Mouse (Mus musculus) c-Kit-negative CD71-positive TER-119-positive erythroid progenitor cells, embryonic 14.5 days (primary cell): ENCODE data around the gene Plekha7.

Source experiments
- DNase-seq: peaks from one replicate; pipeline ENCODE4 v3.0.0-alpha.2; 2013; ENCODE audit warnings: low read depth, low spot score

The Plekha7 gene

DNA sequence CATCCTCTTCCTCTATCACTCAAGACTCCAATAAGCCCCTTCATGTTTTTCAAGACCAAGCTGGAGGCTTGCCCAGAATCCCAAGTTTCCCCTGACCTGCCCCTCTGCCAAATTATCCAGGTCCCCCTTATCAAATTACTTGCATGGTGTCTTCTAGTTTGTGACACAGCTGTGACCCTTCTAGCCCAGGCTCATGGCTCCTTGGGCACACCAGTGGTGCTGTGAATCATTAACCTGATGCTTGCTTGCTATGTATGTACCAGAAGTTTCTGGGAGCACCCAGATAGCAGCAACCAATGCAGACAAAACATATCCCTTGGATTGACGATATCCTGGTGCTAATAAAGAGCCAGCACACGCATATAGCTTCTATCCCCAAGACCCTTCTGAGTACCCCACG is 19.2 kb downstream of the Plekha7 start:
- DNase-seq: no peak

DNA sequence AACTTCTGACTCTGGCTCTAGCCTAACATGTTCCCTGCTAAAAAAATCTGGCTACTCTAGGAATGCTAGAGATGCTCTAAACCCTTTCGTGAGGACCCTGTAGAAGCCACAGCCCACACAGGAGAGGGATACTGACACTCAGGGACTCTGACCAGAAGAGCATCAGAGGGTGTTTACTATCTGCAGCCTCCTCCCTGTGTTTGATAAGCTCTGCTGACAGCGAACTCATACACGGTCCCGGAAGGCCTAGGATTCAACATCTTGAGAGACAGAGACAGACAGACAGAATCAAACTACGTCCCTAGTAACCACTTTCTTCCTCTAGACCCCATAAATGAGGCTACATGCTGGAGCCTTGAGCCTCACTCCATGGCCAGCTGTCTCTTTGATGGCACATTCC is 20.2 kb downstream of the Plekha7 start:
- DNase-seq: no peak

DNA sequence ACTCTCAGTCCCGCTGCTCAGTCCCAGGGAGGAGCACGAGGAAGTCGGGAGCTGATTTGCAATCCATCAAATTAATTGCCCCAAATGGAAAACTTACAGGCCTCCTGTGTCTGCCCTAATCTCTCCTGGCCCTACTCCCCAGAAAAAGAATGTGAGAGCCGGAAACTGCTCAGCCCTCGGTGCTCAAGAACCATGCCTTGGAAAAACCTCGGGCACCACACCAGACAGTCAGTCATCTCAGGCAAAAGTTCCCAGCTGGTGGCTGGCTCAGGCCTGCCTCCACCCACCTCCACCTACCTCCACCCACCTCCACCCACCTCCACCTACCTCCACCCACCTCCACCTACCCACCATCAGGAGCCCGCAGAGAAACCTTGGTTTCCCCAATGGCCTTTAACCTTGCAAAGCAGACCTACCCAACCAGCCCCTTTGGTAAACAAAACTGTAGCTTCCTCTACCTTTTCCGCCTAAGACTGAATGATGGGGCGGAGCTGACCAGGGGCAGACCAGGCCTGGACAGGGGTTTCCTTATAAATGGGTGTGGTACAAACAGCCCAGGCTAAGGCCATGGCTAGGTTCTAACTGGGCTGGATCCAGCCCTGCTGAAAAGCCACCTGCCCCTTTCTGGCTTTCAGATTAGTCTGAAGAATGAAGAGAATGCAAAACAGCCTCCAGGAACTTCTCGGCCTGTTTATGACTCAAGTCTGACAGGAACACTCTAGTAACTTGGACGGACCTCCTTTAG is 21.4 kb downstream of the Plekha7 start:
- DNase-seq: no peak

DNA sequence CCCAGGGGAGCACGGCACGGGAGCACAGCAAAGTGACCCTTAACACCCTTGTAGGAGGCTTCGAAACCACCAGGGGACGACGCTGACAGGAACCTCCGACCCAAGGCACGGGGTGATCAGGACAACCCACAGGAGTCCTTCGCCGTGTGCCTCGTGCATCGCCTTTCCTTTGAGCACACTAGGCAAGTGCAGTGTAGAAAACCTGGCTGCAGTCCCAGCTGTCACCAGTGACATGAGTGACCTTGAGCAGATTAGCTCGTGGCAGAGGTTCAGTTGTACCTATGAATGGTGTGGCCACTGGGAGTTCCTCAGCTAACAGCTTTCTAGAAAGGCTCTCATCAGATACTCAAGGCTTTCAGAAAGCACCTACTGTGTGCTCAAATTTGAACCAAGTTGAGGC is 22.0 kb downstream of the Plekha7 start:
- no peak for DNase-seq

DNA sequence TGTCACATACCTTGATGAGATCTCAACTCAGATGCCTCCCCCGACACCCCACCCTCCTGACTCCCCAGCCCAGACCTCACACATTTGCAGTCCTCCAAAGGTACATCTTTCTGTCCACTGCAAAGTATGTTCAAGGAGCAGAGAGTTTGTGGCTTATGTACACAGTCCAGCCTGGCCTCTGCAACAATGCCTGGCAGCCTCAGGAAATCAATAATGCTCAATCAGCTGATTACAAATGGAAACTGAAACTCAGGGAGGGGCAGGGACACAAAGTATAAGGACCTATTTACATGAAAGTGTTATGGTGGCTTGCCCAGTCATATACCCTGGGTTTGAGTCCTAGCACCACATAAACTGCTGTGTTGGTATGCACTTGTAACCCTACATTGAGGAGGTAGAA is 23.0 kb downstream of the Plekha7 start:
- no peak for DNase-seq

DNA sequence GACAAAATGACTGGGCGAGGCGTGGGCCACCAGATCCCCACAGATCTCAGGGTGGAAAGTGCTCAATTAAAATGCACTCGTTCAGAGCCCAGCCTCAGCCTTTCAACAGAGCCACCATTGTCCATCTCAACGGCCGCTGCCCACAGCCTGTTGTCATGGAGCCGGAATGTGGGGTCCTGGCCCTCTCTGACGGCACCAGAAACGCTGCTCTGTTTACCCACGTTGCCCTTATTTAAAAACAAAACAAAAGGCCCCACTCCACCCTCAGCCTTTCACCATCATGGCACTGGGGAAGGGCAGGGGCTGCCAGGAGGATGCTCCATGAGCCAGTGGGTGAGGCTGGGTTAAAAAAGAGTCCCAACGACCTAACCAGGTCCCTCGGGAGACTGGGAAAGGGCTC is 25.4 kb downstream of the Plekha7 start:
- DNase-seq: no peak

DNA sequence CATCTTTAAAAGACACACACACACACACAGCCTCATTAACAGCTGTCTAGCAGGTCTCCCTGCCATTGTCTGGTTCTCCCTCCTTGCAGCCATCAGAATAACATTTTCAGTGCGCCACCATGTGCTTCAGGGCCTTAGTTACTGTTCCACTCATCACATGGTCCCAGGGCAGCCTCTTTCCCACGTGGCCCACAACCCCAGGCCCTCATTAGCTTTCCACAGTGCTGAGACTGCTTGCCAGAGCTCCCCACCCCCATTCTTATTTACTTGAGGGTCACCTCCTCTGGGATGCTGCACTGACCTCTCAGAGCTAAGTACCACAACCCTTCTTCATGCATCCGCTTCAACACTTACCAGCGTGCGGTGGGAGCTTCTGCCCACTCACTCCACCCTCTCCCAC is 28.1 kb downstream of the Plekha7 start:
- DNase-seq: no peak

DNA sequence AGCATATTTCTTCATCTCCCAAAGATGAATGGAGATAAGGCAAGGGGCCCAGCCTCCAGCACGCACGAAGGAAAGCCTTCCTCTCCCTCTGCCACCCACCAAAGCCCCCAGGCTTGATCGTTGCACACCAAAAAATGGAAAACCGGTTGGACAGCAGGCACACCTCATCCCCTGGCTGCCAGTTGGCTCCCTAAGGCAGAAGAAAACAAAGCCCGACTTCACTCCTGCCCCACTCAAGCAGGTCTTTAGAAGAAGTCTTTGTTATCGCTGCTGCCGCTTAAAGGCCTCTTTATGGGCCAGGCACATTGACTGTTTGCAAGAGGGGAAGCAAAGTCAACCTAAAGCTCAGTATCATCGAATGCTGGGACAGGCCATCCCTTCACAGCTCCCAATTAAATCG is 29.9 kb downstream of the Plekha7 start:
- no peak for DNase-seq

DNA sequence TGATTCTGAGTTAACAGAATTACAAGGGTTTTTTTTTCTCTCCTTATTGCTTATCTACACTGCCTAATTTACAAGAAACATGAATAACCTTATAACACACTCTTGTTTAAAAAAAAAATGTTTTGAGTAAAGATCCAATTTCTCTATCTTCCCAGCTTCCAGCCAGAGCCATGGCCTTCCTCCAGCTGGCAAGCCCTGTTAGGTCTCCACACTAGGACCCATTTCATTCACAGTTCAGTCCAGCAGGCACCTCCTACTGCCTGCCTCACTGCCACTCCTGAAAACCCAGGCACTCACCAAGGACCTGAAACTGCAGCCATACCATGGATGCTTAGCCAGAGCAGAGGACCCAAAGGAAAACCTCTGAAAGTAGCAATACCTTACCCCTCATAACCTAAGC is 31.9 kb downstream of the Plekha7 start:
- no peak for DNase-seq

DNA sequence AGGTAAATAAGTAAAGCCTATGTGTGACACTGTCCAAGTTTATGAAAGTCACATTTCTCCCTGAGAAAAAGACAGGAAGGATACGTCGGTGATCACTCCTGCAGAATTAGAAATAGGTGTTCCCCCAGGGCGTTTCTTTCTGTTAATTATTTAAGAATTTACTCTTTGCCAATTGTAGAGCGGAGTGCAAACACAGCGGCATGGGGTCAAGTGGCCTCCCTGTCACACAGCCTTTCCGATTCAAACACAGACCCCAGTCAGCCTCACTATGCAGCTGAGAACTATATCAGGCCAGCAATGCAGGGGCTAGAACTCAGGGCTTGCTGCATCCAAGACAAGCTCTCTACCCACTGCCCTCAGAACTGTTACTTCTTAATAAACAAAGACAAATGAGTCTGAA is 35.1 kb downstream of the Plekha7 start:
- no peak for DNase-seq

DNA sequence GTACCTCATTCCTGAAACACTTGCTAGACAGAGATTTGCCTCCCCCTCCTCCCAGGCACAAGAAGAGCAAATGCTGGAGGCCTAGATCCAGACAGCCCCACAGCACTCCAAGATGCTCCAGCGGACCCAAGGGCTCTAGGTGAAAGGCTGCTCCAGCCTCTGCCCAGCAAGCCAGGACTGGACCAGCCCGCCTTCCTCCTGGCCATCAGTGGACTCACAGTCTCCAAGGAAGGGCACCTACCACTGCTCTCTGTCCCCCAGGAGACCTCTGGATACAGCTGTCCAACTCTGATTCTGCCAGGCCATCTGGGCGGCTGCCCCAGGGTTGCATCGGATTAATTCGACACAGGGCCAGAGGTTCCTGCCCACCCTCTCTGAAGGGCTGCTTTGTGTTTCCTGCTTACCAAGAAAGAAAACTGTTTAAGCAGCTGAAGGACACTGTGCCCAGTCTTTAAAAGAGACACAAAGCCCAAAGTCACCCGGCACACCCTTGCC is 38.6 kb downstream of the Plekha7 start:
- DNase-seq: no peak

DNA sequence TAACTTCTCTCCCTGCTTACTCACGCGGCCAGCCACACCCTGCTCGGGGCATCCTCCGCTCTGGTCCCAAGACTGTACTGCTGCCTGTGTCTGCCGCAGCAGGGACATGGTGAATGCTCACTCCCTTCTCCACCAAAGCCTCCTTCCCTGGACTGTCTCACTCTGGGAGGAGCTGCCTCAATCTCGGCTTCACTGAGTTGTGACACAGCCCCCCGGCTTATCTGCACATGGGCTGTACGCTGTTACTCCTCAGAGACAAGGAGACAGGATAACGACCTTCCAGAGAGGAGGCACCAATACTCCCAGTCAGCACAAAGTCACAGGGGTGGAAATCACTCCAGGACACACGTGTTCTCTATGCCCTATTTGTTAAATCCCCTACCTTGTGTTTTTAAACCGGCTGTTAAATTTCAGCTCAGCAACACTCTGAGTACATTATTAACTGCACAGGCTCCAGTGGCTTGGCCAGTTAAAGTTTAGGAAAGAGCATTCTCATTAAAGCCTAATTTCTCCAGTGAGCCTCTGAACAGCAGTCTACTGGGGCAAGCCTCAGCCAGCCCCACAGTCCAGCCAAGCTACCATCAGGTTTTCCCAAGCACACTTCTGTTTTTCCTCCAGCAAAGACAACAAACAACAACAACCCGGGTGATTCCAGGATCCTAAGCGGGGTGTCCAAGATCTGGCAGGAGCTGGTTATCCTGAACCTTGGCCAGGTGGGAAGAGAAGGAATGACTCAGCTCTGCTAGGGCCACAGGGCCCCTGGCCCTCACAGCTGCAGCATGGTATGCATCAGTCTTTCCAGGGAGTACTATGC is 39.9 kb downstream of the Plekha7 start:
- no peak for DNase-seq

DNA sequence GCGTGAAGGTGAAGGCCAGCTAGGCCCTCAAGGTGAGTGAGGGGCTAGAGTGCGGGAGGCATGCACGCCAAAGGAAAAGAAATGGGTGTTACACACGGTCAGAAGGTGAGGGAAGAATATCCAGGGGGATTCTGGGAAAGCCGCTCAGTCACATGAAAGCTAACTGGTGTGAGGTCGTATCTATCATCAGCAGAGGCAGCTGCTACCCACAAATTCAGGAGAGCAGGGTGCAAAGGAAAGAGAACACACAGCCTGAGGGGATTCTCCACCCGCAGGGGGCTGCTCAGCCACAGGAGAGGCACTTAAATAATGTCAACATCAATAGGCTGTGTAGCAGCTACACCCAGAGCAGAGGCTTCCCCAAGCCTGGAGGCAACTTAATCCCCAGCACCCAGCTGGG is 44.9 kb downstream of the Plekha7 start:
- DNase-seq: no peak

DNA sequence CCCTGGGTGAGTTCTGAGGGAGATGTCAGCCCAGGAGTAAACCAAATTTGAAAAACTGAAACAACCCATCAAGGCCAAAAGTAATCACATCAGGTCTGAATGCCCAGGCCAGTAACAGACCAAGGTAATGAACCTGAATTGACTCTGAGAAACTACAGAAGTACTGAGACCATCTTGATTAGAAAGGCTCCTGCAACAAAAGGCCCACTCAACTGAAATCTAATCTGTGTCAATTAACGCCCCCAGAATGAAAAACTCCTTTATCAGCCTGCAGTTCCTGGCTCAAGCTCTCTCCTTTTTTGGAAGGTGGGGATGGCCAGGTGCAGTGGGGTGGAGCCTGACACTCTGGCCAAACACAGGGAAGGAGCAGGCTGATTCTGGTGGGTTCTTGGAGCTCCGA is 45.7 kb downstream of the Plekha7 start:
- no peak for DNase-seq

DNA sequence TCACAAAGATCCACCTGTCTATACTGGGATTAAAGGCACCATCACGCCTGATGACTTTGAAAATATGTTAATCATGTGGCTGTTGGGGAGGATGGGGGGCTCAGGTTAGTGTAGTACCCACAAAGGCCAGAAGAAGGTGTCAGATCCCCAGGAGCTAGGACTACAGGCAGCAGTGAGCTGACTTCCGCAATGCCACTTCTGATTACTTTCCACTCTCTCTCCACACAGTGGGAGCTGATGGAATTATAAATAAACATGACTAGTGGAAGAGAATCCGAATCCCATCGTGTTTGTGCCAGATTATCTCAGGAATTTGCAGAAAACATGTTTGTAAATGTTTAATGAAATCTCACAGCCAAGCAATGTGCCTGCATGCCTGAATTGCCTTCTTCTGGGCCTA is 46.1 kb downstream of the Plekha7 start:
- DNase-seq: no peak

DNA sequence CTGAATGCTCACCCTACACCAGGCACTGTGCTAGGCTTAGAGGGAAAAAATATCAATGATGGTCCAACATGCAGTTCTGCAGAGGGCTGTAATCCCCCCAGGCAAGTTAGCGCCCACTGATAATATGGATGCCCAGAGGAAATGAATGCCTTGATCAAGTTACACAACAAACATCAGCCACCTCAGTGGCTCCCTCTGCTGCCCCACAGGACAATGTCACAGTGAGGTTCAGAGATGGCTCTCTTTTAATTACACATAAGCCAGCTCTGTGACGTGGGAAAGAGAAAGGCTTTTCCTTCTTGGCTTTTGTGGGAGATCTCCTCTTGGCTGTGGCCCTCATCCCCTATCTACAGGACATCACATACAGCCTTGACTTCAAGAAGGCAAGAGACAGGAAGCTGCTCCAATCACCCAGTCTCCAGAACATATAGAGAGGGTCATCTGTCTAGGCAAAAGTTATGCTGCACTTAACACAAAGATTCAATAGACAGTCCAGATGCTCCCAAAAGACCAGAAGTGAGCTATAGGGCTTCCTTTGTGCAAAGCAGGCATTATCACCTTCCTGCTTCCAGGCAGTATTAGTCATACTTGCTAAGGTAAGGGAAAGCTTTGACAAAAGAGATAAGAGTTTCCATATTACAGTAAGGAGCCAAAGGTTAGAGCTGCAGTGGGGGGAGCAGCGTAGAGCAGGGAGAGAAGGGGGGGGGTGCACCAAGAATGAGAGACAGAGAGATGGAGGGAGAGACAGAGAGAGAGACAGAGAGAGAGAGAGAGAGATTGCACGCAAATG is 47.2 kb downstream of the Plekha7 start:
- no peak for DNase-seq

DNA sequence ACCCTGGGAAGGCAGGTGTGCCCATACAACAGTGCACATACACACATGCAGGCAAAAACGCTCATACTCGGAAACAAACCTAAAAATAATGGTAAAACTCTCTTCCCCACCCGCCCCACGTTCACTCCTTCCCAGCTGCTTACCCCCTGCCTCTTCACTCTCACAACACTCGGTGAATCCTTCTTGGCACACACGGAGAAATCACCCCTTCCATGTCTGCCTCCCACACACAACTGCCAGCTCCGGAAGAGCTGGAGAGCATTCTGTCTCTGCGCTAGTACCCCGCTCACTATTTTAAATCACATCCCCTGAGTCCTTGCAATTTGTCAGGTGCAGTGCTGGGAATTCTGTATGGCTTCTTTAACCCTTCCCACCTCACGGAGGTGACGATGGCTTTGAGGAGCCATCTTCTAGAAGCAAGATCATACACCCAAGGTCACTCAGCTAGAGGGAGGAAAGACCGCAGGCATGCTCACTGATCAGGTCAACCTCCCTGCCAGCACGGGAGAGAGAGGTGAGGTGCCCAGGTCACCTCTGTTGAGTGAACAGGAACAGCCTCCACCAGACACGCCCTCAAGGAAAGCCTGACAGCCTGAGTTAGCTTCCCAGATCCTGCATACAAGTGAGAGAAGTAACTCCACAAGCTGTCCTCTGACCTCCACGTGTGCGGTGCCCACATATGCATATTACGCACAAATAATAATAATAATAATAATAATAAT is 49.6 kb downstream of the Plekha7 start:
- no peak for DNase-seq

DNA sequence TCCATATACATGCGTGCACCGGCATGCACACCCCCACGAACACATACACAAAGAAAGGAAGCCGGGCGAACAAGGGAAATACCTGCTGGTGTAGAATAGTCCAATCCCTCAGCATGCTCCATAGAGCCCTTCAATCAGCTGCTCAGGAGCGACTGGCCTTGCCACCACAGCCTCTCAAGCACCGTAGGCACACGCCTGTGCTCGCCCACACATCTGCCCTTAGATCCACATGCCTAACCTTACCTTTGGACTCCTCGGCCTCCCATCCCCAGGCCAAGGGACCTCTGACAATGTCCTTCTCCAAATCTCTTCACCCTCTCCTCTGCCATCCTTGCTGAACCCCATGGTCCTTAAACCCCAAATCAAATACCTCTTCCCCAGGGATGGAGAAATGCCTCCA is 50.2 kb downstream of the Plekha7 start:
- DNase-seq: no peak

DNA sequence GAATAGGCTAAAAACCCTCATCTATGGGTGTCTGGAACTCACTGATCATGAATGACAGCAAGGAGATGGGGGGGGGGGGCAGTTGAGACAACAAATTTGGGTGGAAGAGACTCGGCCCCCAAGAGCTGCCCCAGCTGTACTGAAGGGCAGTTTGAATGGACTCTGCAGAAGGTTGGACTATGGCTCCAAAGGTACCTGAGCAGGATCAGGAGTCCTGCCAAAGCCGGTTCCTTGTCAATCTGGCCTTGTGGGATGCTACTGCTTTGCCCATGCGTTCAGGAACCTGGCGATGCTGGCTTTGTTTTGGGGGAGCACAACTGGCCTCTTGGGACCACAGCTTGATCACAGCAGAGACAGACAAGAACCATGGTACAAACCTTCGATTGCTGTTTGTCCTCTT is 52.5 kb downstream of the Plekha7 start:
- no peak for DNase-seq

DNA sequence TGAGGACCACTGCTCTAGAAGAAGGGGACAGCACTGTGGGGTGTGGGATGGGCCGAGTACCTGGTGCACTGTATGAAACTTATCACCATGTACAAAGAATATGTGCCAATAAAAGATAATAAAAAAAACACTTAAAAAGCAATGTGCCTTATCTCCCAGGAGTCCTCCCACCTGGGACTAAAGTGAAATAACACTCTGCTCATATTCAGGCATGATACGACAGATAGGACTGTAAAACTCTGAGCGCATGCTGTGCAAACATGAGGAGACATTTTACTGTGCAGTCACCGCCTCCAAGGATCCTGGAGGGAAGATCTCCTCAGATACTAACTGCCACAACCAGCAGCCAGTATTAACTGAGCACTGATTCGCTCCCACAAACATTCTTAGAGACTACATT is 53.5 kb downstream of the Plekha7 start:
- DNase-seq: no peak

DNA sequence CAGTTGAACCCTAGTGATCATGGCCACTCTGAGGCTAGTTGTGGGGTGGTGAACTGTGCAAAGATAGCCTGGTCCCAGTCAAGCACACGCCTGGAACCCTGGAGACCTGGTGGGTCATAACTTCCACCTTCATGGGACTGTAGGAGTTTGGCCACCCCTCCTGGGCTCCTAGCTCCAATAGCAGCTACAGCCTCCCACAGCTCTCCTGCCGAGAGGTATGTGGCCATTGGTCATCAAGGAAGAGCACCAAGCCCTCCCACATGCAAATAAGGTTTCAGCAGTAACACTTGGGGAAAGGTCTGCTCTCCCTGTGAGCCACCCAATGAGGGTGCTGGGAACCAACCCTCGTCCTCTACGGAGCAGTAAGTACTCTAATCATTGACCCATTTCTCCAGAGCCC is 55.7 kb downstream of the Plekha7 start:
- DNase-seq: no peak

DNA sequence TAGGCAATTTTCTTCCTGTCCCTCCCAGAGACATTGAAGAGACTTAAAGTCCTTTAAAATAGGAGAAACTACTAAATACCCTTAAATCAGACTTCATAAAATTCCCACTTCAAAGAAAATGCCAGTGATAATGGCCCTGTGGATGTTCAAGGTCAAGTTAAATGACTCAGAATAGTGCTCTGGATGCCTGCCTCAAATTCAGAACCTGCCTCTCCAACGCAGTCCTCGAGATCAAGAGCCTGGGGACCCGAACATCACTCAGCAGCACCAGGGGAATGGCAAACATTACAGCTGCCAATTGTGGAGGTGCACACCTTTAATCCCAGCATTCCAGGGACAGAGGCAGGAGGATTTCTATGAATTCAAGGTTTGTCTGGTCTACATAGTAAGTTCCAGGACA is 56.7 kb downstream of the Plekha7 start:
- no peak for DNase-seq
